Mouse (Mus musculus) cerebellum, adult 2 months (tissue): ENCODE results near the gene Phc2.

Source experiments
- CTCF ChIP-seq: fragments of 200-500 bp; IDR thresholded peaks from 2 replicates; pipeline ENCODE4 v1.5.1; 2011; ENCODE audit warnings: low read depth, mild to moderate bottlenecking, control low read depth, low read length, moderate library complexity, borderline replicate concordance; ENCODE audit not compliant: insufficient read depth
- POLR2A ChIP-seq: fragments of 200-500 bp; IDR thresholded peaks from 2 replicates; pipeline ENCODE4 v1.6.1; 2011; ENCODE audit warnings: low read length, control low read depth, borderline replicate concordance; ENCODE audit not compliant: insufficient read depth

- TF ChIP-seq CTCF (no peak), POLR2A (no peak)
These were observed 115.3 kb downstream of the Phc2 start for GRCm38 (mm10) chr4:128769569-128770355.
